Mouse (Mus musculus): Measurements from ENCODE around the gene Tmem26. TPM values are rescaled to one million over a fixed set of nuclear protein-coding genes. Genes with fewer than 3 reads are reported as not detected.
"Not testable (repeated sequence)": the region's sequence is repeated elsewhere in the genome, so short reads cannot be mapped to it uniquely, and the experiment has no call there.

Tmem26 gene
- total RNA-seq, 2 experiments from 2014 or later, result 1.6 to 2.1 TPM

GRCm38 (mm10) chr10:68738981-68739380 is 15.5 kb downstream of the Tmem26 start:
- ATAC-seq (replicated peaks; ENCODE audit: poor library complexity, severe bottlenecking), result not testable (repeated sequence)

- no peak for ATAC-seq (replicated peaks; ENCODE audit: poor library complexity, severe bottlenecking)
Measured at GRCm38 (mm10) chr10:68740251-68740650, 16.8 kb downstream of the Tmem26 start.

- ATAC-seq (replicated peaks; ENCODE audit: poor library complexity, severe bottlenecking), result no peak
Measured at GRCm38 (mm10) chr10:68750921-68751320, 27.5 kb downstream of the Tmem26 start.

- ATAC-seq (replicated peaks; ENCODE audit: poor library complexity, severe bottlenecking), result peak; percentile 95
Measured at GRCm38 (mm10) chr10:68759238-68759637, 35.8 kb downstream of the Tmem26 start.

- ATAC-seq (replicated peaks; ENCODE audit: poor library complexity, severe bottlenecking), result no peak
Measured at GRCm38 (mm10) chr10:68759789-68760188, 36.3 kb downstream of the Tmem26 start.

GRCm38 (mm10) chr10:68781067-68781868 is 57.8 kb downstream of the Tmem26 start:
- no peak for ATAC-seq (replicated peaks; ENCODE audit: poor library complexity, severe bottlenecking)

- no peak for ATAC-seq (replicated peaks; ENCODE audit: poor library complexity, severe bottlenecking)
Measured at GRCm38 (mm10) chr10:68782724-68783123, 59.3 kb downstream of the Tmem26 start.

- no peak for ATAC-seq (replicated peaks; ENCODE audit: poor library complexity, severe bottlenecking)
Measured at GRCm38 (mm10) chr10:68783856-68784255, 60.4 kb downstream of the Tmem26 start.

DNA sequence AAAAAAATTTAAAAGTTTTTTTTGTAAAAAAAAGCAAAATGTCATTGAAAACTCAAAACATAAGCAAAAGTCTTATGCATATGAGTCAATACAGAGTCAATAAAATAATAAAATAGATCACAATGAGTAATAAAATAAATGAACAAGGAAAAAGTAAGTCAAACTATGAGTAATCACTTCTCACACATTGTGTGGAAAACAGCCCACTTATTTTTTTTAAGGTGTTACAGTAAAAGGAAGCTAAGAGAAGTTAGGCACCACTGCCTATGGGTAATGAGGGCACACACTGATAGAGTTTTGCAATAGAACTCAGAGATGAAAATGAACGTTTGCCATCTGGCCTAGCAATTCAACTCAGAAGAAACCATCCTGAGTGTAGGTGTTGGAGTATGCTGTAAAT is 61.0 kb downstream of the Tmem26 start:
- ATAC-seq (replicated peaks; ENCODE audit: poor library complexity, severe bottlenecking), result no peak

DNA sequence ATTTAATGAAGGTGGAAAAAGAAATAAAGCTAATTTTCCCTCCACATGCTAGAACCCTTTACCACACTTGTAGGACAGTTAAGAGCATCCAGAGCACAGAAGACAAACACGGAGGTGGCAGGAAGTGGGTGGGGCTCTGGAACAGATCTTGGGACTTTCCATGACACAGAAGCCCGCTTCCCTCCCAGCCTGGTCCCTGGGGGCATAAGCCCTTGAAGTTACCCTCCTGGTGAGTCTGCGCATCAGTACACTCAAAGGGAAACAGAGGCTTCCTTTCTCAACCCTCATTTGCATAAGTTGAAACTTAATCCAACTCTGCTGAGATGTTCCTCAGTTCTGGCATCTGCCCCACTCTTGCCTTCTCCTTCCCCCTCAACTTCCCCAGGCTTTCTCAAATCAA is 72.0 kb downstream of the Tmem26 start:
- no peak for ATAC-seq (replicated peaks; ENCODE audit: poor library complexity, severe bottlenecking)

DNA sequence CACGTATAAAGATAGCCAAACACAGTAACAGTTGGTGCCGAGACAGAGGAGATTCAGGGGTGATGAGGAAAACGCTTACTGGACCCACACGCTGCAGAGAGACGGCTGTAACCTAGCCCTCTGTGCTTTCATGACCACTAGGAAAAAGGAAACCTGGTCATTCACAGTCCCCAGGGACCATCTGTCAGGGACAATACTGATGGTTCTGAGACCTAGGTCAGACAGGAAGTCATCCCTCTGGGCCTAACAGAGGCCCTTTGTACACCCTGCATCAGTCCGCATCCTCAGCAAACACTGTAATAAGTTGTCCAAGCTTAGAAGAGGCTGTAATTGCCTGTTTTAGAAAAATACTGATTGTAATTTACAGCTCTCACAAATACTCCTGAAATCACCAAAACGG is 76.4 kb downstream of the Tmem26 start:
- ATAC-seq (replicated peaks; ENCODE audit: poor library complexity, severe bottlenecking), result no peak

- no peak for ATAC-seq (replicated peaks; ENCODE audit: poor library complexity, severe bottlenecking)
Measured at GRCm38 (mm10) chr10:68800339-68800738, 76.9 kb downstream of the Tmem26 start.

DNA sequence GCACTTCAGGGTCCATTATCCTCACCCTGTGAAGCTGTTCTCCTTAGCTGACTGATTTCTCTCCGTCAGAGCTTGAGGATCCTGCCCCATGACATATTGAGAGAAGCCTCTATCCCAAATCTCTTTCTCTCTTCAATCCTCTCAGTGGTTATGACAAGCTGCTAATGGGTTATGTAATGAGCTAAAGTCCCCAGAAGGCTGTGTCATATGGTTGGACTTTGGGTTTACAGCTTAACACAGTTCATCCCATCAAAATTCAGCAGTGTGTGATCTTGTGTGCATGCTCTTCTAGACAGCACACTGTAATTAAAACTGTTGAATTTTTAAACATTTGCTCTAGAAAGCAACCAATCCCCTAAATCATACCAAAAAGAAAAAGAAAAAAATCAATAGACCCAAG is 82.9 kb downstream of the Tmem26 start:
- no peak for ATAC-seq (replicated peaks; ENCODE audit: poor library complexity, severe bottlenecking)

DNA sequence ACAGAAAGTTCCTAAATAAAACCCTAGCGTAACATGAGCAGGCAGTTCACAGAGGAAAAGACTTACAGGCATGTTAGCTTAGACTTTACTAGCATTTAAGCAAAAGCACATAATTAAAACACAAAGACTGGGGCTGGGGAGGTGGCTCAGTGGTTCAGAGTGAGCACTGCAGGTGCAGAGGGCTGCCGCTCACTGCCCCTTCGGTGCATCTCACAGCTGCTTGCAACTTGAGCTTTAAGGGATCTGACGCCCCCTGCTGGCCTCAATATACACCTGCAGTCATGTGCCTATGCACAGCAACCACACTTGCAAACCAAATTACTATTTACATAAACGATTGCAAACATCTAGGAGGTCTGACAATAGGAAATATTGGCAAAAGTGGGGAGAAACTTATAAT is 87.5 kb downstream of the Tmem26 start:
- no peak for ATAC-seq (replicated peaks; ENCODE audit: poor library complexity, severe bottlenecking)

DNA sequence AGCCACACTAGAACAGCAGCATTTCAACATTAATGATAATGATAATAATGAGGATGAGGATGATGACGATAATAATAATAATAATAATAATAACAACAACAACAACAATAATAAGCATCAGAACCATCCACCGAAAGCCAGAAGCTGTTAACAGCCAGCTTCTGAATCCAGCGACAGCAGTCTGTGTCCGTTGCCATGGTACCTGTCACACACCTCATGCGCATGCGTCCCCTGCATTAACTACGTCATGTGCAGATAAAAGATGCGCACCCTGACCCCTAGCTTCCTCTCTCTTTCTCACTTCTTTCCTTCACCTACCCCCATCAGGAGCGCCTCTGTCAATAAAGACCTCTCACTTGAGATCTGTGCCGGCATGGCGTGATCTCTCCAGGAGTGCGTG is 89.3 kb downstream of the Tmem26 start:
- no peak for ATAC-seq (replicated peaks; ENCODE audit: poor library complexity, severe bottlenecking)

GRCm38 (mm10) chr10:68817281-68817680 is 93.8 kb downstream of the Tmem26 start:
- no peak for ATAC-seq (replicated peaks; ENCODE audit: poor library complexity, severe bottlenecking)

DNA sequence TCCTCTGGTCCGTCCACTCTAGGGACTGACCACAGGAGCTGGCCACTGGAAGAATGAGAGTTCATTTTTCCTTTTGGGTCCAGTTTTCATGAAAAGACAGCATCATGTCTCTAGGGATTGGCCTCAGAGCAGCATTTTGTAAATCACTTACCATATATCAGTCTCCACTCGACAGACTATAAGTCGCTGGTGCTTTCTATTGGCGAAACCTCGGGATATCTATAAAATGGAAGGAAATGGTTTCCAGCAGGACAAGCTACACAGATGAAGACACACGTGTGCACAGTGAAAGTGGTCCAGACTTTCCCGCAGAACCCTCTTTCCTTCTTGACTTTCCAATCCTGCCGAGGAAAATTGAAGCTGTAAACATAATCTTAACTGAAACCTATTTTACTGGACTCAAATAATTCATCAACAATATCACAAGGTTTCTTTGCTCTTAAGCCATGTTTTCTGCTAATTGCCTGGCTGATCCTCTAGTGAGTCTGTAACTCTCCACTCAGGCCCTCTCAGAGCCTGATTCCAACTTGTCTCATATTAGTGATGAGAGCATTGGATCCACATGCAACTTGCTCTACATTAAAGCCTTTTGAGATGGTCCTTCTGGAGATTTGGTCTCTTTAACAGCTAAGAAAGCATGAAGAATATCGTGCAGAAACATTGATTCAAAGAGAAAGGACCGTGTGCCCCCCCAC is 94.8 kb downstream of the Tmem26 start:
- ATAC-seq (replicated peaks; ENCODE audit: poor library complexity, severe bottlenecking), result no peak

GRCm38 (mm10) chr10:68824519-68824918 is 101.1 kb downstream of the Tmem26 start:
- ATAC-seq (replicated peaks; ENCODE audit: poor library complexity, severe bottlenecking), result no peak

Data from granulocyte monocyte progenitor cell, adult 5-6 weeks (primary cell).